Mouse (Mus musculus): ENCODE data around the gene Gm37240. TPM values are rescaled to one million over a fixed set of nuclear protein-coding genes. Genes with fewer than 3 reads are reported as not detected.

Gm37240 gene
- polyA plus RNA-seq, 1 experiment from 2014 or later: 15.1 TPM

DNA sequence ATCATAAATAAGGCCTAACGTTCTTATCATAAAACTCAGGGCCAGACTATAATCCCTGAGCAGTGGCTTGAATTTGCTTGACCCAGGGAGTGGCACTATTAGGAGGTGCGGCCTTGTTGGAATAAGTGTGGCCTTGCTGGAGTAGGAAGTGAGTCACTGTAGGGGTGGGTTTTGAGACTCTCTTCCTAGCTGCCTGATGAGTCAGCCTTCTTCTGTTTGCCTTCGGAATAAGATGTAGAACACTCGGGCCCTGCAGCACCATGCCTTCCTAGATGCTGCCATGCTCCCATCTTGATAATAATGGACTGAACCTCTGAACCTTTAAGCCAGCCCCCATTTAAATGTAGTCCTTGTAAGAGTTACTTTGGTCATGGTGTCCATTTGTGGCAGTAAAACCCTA, 555.0 kb downstream of the Gm37240 start:
- Histone ChIP-seq H3K9me3 (ENCODE audit: control insufficient read depth, low read length) (no peaks in the 10 kb centered on the region), H3K4me3 (ENCODE audit: low read length) (no peak overlapping the region), H3K27ac (ENCODE audit: low read depth, low read length) (no peak overlapping the region), H3K27me3 (ENCODE audit: control insufficient read depth, insufficient read depth, low read length) (no peaks in the 10 kb centered on the region), H3K4me1 (ENCODE audit: control insufficient read depth, insufficient read depth, low read length) (no peaks in the 10 kb centered on the region), H3K9ac (ENCODE audit: low read depth, low read length) (no peak overlapping the region), H3K4me2 (replicated peaks; ENCODE audit: low read depth, low read length) (no peak overlapping the region), H3K36me3 (ENCODE audit: control insufficient read depth, insufficient read depth, low read length) (no peaks in the 10 kb centered on the region)
- ATAC-seq (ENCODE audit: low FRiP score, low TSS enrichment): no peak
- WGBS: 83% methylated on average over 4 of the region's 4 CpGs

DNA sequence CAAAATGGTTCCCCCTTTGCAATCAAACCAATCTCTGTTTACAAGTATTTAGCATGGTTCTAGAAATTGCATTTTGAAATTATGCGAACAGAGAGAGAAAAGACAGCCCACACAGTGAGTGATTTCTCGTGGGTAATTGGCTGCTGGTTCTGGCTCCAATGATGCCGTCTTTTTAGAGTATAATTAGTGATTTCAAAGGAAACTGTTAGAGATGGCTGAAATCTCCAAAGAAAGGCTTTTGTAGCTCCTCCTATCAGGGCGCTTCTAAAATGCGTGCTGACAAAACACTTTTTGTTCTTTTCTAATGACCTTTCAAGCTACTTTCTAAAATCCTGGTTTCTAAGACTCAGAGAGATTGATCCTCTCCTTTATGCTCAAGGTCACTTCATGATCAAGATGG, 569.1 kb downstream of the Gm37240 start:
- H3K4me3 ChIP-seq (ENCODE audit: low read length): no peak overlapping the region
- 86% methylated on average over 5 of the region's 5 CpGs for WGBS
- no peak for ATAC-seq (ENCODE audit: low FRiP score, low TSS enrichment)
- H3K27me3 ChIP-seq (ENCODE audit: control insufficient read depth, insufficient read depth, low read length): no peaks in the 10 kb centered on the region
- no peaks in the 10 kb centered on the region for H3K9me3 ChIP-seq (ENCODE audit: control insufficient read depth, low read length)
- no peak overlapping the region for H3K9ac ChIP-seq (ENCODE audit: low read depth, low read length)
- no peak overlapping the region for H3K27ac ChIP-seq (ENCODE audit: low read depth, low read length)
- H3K4me1 ChIP-seq (ENCODE audit: control insufficient read depth, insufficient read depth, low read length): no peaks in the 10 kb centered on the region
- H3K36me3 ChIP-seq (ENCODE audit: control insufficient read depth, insufficient read depth, low read length): no peaks in the 10 kb centered on the region
- H3K4me2 ChIP-seq (replicated peaks; ENCODE audit: low read depth, low read length): no peak overlapping the region

GRCm38 (mm10) chr3:85317306-85317705, 570.0 kb downstream of the Gm37240 start:
- Histone ChIP-seq H3K4me2 (replicated peaks; ENCODE audit: low read depth, low read length) (no peak overlapping the region), H3K4me1 (ENCODE audit: control insufficient read depth, insufficient read depth, low read length) (no peaks in the 10 kb centered on the region), H3K9ac (ENCODE audit: low read depth, low read length) (no peak overlapping the region), H3K36me3 (ENCODE audit: control insufficient read depth, insufficient read depth, low read length) (no peaks in the 10 kb centered on the region), H3K27ac (ENCODE audit: low read depth, low read length) (no peak overlapping the region), H3K9me3 (ENCODE audit: control insufficient read depth, low read length) (no peaks in the 10 kb centered on the region), H3K4me3 (ENCODE audit: low read length) (no peak overlapping the region), H3K27me3 (ENCODE audit: control insufficient read depth, insufficient read depth, low read length) (no peaks in the 10 kb centered on the region)
- ATAC-seq (ENCODE audit: low FRiP score, low TSS enrichment): no peak
- WGBS: 93% methylated on average over 4 of the region's 4 CpGs

- 80% methylated on average over 6 of the region's 6 CpGs for WGBS
- no peak overlapping the region for H3K4me2 ChIP-seq (replicated peaks; ENCODE audit: low read depth, low read length)
- no peaks in the 10 kb centered on the region for H3K9me3 ChIP-seq (ENCODE audit: control insufficient read depth, low read length)
- H3K9ac ChIP-seq (ENCODE audit: low read depth, low read length): no peak overlapping the region
- H3K27me3 ChIP-seq (ENCODE audit: control insufficient read depth, insufficient read depth, low read length): no peaks in the 10 kb centered on the region
- ATAC-seq (ENCODE audit: low FRiP score, low TSS enrichment): no peak
- no peak overlapping the region for H3K4me3 ChIP-seq (ENCODE audit: low read length)
- no peaks in the 10 kb centered on the region for H3K36me3 ChIP-seq (ENCODE audit: control insufficient read depth, insufficient read depth, low read length)
- no peaks in the 10 kb centered on the region for H3K4me1 ChIP-seq (ENCODE audit: control insufficient read depth, insufficient read depth, low read length)
- no peak overlapping the region for H3K27ac ChIP-seq (ENCODE audit: low read depth, low read length)
Observed at GRCm38 (mm10) chr3:85314961-85315360, 572.4 kb downstream of the Gm37240 start.

DNA sequence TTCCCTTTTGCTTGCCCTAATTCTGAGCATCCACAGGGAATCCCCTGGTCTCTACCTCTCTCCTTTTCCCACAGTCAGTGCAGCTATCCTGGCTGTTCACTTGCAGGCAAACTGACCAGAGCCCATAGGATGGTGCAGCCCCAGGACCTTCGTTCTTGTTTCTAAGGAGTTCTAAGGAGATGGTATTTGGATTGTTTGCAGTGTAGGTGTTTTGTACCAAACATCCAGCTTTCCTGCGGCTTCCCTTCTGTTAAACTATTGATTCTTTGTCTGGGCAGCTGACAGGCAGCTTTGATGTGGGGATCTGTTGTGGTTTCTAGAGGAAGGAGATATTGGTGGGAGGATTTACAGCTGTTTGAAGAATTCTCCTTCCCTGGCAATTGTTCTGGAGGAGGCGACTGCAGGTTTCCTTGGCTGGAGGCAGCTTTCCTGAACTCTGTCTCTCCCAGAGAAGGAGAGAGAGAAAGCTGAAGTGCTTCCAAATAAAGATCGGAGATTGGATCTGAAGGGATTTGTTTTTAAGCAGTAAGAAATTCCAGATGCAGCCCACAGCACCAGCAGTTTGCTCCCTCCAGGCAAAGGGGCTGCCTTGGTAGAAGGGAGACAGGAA, 573.6 kb downstream of the Gm37240 start:
- H3K27me3 ChIP-seq (ENCODE audit: control insufficient read depth, insufficient read depth, low read length): no peaks in the 10 kb centered on the region
- H3K9me3 ChIP-seq (ENCODE audit: control insufficient read depth, low read length): no peaks in the 10 kb centered on the region
- no peaks in the 10 kb centered on the region for H3K36me3 ChIP-seq (ENCODE audit: control insufficient read depth, insufficient read depth, low read length)
- H3K4me2 ChIP-seq (replicated peaks; ENCODE audit: low read depth, low read length): no peak overlapping the region
- no peak overlapping the region for H3K27ac ChIP-seq (ENCODE audit: low read depth, low read length)
- 23% methylated on average over 4 of the region's 4 CpGs for WGBS
- H3K4me3 ChIP-seq (ENCODE audit: low read length): no peak overlapping the region
- ATAC-seq (ENCODE audit: low FRiP score, low TSS enrichment): no peak
- H3K9ac ChIP-seq (ENCODE audit: low read depth, low read length): no peak overlapping the region
- H3K4me1 ChIP-seq (ENCODE audit: control insufficient read depth, insufficient read depth, low read length): no peaks in the 10 kb centered on the region

GRCm38 (mm10) chr3:85311176-85311575, 576.1 kb downstream of the Gm37240 start:
- H3K27me3 ChIP-seq (ENCODE audit: control insufficient read depth, insufficient read depth, low read length): no peaks in the 10 kb centered on the region
- no peaks in the 10 kb centered on the region for H3K4me1 ChIP-seq (ENCODE audit: control insufficient read depth, insufficient read depth, low read length)
- H3K9ac ChIP-seq (ENCODE audit: low read depth, low read length): no peak overlapping the region
- H3K36me3 ChIP-seq (ENCODE audit: control insufficient read depth, insufficient read depth, low read length): no peaks in the 10 kb centered on the region
- no peaks in the 10 kb centered on the region for H3K9me3 ChIP-seq (ENCODE audit: control insufficient read depth, low read length)
- ATAC-seq (ENCODE audit: low FRiP score, low TSS enrichment): no peak
- H3K27ac ChIP-seq (ENCODE audit: low read depth, low read length): no peak overlapping the region
- no peak overlapping the region for H3K4me2 ChIP-seq (replicated peaks; ENCODE audit: low read depth, low read length)
- H3K4me3 ChIP-seq (ENCODE audit: low read length): no peak overlapping the region
- 87% methylated on average over 3 of the region's 3 CpGs for WGBS

DNA sequence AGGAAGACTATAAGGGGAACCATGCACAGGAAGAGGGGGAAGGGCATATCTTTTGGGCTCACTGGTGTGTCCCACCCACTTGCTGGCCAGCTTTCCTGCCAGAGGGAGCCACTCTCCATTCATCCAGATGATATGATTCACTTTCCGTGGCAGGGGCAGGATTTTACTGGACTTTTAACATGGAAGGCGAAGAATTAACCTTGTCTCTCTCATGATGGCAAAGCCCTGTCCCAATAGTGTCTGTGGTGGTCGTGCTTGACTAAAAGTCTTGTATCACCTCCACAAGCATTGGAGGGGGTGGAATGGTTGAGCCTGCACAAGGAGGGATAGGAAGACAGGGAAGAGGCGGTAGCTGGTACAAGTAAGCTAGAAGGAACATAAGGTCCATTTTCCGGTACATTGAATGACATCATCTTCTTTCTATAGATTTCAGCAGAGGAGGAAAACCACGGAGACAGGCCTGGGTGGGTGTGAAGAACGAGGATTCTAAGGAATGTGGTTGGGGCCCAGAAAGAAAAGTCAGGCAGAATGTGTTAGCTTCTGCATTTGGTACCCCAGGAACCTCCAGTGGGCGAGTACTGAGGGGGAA, 576.8 kb downstream of the Gm37240 start:
- H3K9ac ChIP-seq (ENCODE audit: low read depth, low read length): no peak overlapping the region

GRCm38 (mm10) chr3:85309168-85309567, 578.1 kb downstream of the Gm37240 start:
- Histone ChIP-seq H3K9ac (ENCODE audit: low read depth, low read length) (no peak overlapping the region), H3K4me1 (ENCODE audit: control insufficient read depth, insufficient read depth, low read length) (no peaks in the 10 kb centered on the region), H3K9me3 (ENCODE audit: control insufficient read depth, low read length) (no peaks in the 10 kb centered on the region), H3K4me2 (replicated peaks; ENCODE audit: low read depth, low read length) (no peak overlapping the region), H3K27ac (ENCODE audit: low read depth, low read length) (no peak overlapping the region), H3K36me3 (ENCODE audit: control insufficient read depth, insufficient read depth, low read length) (no peaks in the 10 kb centered on the region), H3K27me3 (ENCODE audit: control insufficient read depth, insufficient read depth, low read length) (no peaks in the 10 kb centered on the region), H3K4me3 (ENCODE audit: low read length) (no peak overlapping the region)
- ATAC-seq (ENCODE audit: low FRiP score, low TSS enrichment): no peak
- 93% methylated on average over 6 of the region's 6 CpGs for WGBS

More for the DNA sequence above, 576.8 kb downstream of the Gm37240 start:
- Histone ChIP-seq H3K9me3 (ENCODE audit: control insufficient read depth, low read length) (no peaks in the 10 kb centered on the region), H3K4me1 (ENCODE audit: control insufficient read depth, insufficient read depth, low read length) (no peaks in the 10 kb centered on the region), H3K4me3 (ENCODE audit: low read length) (no peak overlapping the region), H3K27me3 (ENCODE audit: control insufficient read depth, insufficient read depth, low read length) (no peaks in the 10 kb centered on the region), H3K36me3 (ENCODE audit: control insufficient read depth, insufficient read depth, low read length) (no peaks in the 10 kb centered on the region), H3K27ac (ENCODE audit: low read depth, low read length) (no peak overlapping the region), H3K4me2 (replicated peaks; ENCODE audit: low read depth, low read length) (no peak overlapping the region)
- no peak for ATAC-seq (ENCODE audit: low FRiP score, low TSS enrichment)
- 89% methylated on average over 8 of the region's 8 CpGs for WGBS

GRCm38 (mm10) chr3:85308706-85309105, 578.6 kb downstream of the Gm37240 start:
- no peaks in the 10 kb centered on the region for H3K27me3 ChIP-seq (ENCODE audit: control insufficient read depth, insufficient read depth, low read length)
- no peak overlapping the region for H3K4me2 ChIP-seq (replicated peaks; ENCODE audit: low read depth, low read length)
- no peaks in the 10 kb centered on the region for H3K36me3 ChIP-seq (ENCODE audit: control insufficient read depth, insufficient read depth, low read length)
- H3K9me3 ChIP-seq (ENCODE audit: control insufficient read depth, low read length): no peaks in the 10 kb centered on the region
- no peak for ATAC-seq (ENCODE audit: low FRiP score, low TSS enrichment)
- H3K4me3 ChIP-seq (ENCODE audit: low read length): no peak overlapping the region
- no peak overlapping the region for H3K27ac ChIP-seq (ENCODE audit: low read depth, low read length)
- H3K4me1 ChIP-seq (ENCODE audit: control insufficient read depth, insufficient read depth, low read length): no peaks in the 10 kb centered on the region
- H3K9ac ChIP-seq (ENCODE audit: low read depth, low read length): no peak overlapping the region
- 52% methylated on average over 4 of the region's 4 CpGs for WGBS
